Comparison of ENCODE assay signal across 15 mouse cellular contexts in genomic region chr3:68604962-68605361, GRCm38 (mm10).
DNase-seq lines count a peak whose midpoint lies in the region; ATAC-seq and TF ChIP-seq lines count a peak whose summit lies in the region.
"Had no signal": no experiment of that assay in that cellular context is flagged by ENCODE, and none has a peak within 500 bp of the region (broad histone marks: within the 10 kb centered on the region; RNA-seq: fewer than 3 reads in every experiment).

No protein-coding gene starts in this region.

- no peaks in the 10 kb centered on the region for H3K27me3 ChIP-seq in heart, adult 2 months (ENCODE audit: control insufficient read depth, insufficient read depth, low read length)
- H3K27me3 ChIP-seq in forebrain, embryonic 14.5 days (replicated peaks; ENCODE audit: control insufficient read depth, insufficient read depth, low read length), result no peaks in the 10 kb centered on the region
- no peaks in the 10 kb centered on the region for H3K27me3 ChIP-seq in hindbrain, embryonic 14.5 days (ENCODE audit: control insufficient read depth, insufficient read depth, low read length)
- no peaks in the 10 kb centered on the region for H3K27me3 ChIP-seq in neural tube, embryonic 13.5 days
- H3K27me3 ChIP-seq: heart, embryonic 15.5 days; limb, embryonic 13.5 days; liver, embryonic 15.5 days had no signal

- WGBS in heart, adult 2 months, result 84% methylated on average over 10 of the region's 10 CpGs
- 74% methylated on average over 10 of the region's 10 CpGs for WGBS in forebrain, embryonic 14.5 days
- WGBS in hindbrain, embryonic 14.5 days, result 38% methylated on average over 10 of the region's 10 CpGs
- WGBS in neural tube, embryonic 13.5 days, result 42% methylated on average over 10 of the region's 10 CpGs

- peaks cover 2% of the 10 kb centered on the region for H3K79me2 ChIP-seq in heart, adult 2 months (replicated peaks; ENCODE audit: control insufficient read depth, insufficient read depth, low read length)

- no peak overlapping the region for H3K9ac ChIP-seq in heart, adult 2 months (ENCODE audit: low read depth, low read length)
- H3K9ac ChIP-seq in forebrain, embryonic 14.5 days (ENCODE audit: low read length), result no peak overlapping the region
- H3K9ac ChIP-seq in hindbrain, embryonic 14.5 days, result no peak overlapping the region
- H3K9ac ChIP-seq in neural tube, embryonic 13.5 days, result no peak overlapping the region
- H3K9ac ChIP-seq: heart, embryonic 15.5 days; limb, embryonic 13.5 days; liver, embryonic 15.5 days had no signal

- TF ChIP-seq EP300 in heart, adult 2 months (IDR thresholded peaks at IDR 0.05; ENCODE audit: insufficient read depth, low read depth, low read length), result no peak

- H3K9me3 ChIP-seq in forebrain, embryonic 14.5 days (replicated peaks; ENCODE audit: control insufficient read depth, low read length), result no peaks in the 10 kb centered on the region
- no peaks in the 10 kb centered on the region for H3K9me3 ChIP-seq in hindbrain, embryonic 14.5 days (ENCODE audit: control insufficient read depth, low read length)
- no peaks in the 10 kb centered on the region for H3K9me3 ChIP-seq in neural tube, embryonic 13.5 days
- H3K9me3 ChIP-seq: heart, embryonic 15.5 days; limb, embryonic 13.5 days; liver, embryonic 15.5 days had no signal

- intact Hi-C loops in heart, adult 2 months (cut with DNase I), result loop anchor here (5.0 kb wide), 1 partner anchor 43 kb away; no protein-coding TSS in a partner anchor
- intact Hi-C loops in heart, postnatal 14 days (cut with DNase I), result loop anchor here (5.0 kb wide), 1 partner anchor 43 kb away; no protein-coding TSS in a partner anchor

- DNase-seq in heart, adult 2 months, result no peak
- no peak for DNase-seq in heart, postnatal 14 days
- DNase-seq in forebrain, embryonic 14.5 days (ENCODE audit: low spot score), result peak; percentile 48
- no peak for DNase-seq in hindbrain, embryonic 14.5 days (ENCODE audit: low spot score)
- DNase-seq in kidney, postnatal 14 days, result no peak
- DNase-seq: cerebellum, adult 9-10 months; heart, adult 11 months; kidney, adult 9 months; lung, postnatal 10 days; thymus, postnatal 4 days had no signal

- H3K4me3 ChIP-seq in heart, adult 2 months, result no peak overlapping the region
- H3K4me3 ChIP-seq in forebrain, embryonic 14.5 days (ENCODE audit: low read depth, low read length), result no peak overlapping the region
- H3K4me3 ChIP-seq in hindbrain, embryonic 14.5 days (replicated peaks; ENCODE audit: low read length), result no peak overlapping the region
- H3K4me3 ChIP-seq in neural tube, embryonic 13.5 days, result no peak overlapping the region
- H3K4me3 ChIP-seq: heart, embryonic 15.5 days; limb, embryonic 13.5 days; liver, embryonic 15.5 days had no signal

- no peak for TF ChIP-seq CTCF in heart, adult 2 months (IDR thresholded peaks at IDR 0.05)

- no peak for TF ChIP-seq POLR2A in heart, adult 2 months (IDR thresholded peaks at IDR 0.05; ENCODE audit: insufficient read depth, low read depth, low read length)

- peaks cover 10% of the 10 kb centered on the region for H3K4me1 ChIP-seq in heart, adult 2 months (ENCODE audit: control insufficient read depth, insufficient read depth, low read length)
- peaks cover 6% of the 10 kb centered on the region; the same call in 1 of the 2 replicates for H3K4me1 ChIP-seq in forebrain, embryonic 14.5 days (ENCODE audit: control insufficient read depth, insufficient read depth, low read length)
- H3K4me1 ChIP-seq in hindbrain, embryonic 14.5 days (replicated peaks; ENCODE audit: control insufficient read depth, insufficient read depth, low read length), result peaks cover 32% of the 10 kb centered on the region
- H3K4me1 ChIP-seq in neural tube, embryonic 13.5 days (replicated peaks), result peaks cover 58% of the 10 kb centered on the region
- H3K4me1 ChIP-seq: liver, embryonic 15.5 days had no signal

- peak overlapping the region; percentile 75; the same call in 1 of the 2 replicates for H3K27ac ChIP-seq in heart, adult 2 months
- no peak overlapping the region for H3K27ac ChIP-seq in forebrain, embryonic 14.5 days (ENCODE audit: low read depth, low read length)
- H3K27ac ChIP-seq in hindbrain, embryonic 14.5 days, result peak overlapping the region; percentile 49; the same call in 1 of the 2 replicates
- peak overlapping the region; percentile 73; the same call in 1 of the 2 replicates for H3K27ac ChIP-seq in neural tube, embryonic 13.5 days (replicated peaks)
- H3K27ac ChIP-seq: heart, embryonic 15.5 days; limb, embryonic 13.5 days; liver, embryonic 15.5 days had no signal

- ATAC-seq in forebrain, embryonic 14.5 days, result 0 out of 2 replicates have a peak, but pooled peaks have one; percentile 28
- ATAC-seq in hindbrain, embryonic 14.5 days (ENCODE audit: low FRiP score), result 0 out of 2 replicates have a peak, but pooled peaks have one; percentile 41
- ATAC-seq in neural tube, embryonic 13.5 days (ENCODE audit: low read depth), result peak; percentile 68
- no peak for ATAC-seq in megakaryocyte, adult 5-6 weeks (ENCODE audit: poor library complexity, severe bottlenecking)

- peaks cover 31% of the 10 kb centered on the region for H3K36me3 ChIP-seq in heart, adult 2 months (ENCODE audit: control insufficient read depth, insufficient read depth, low read length)
- H3K36me3 ChIP-seq in forebrain, embryonic 14.5 days (ENCODE audit: control insufficient read depth, insufficient read depth, low read length), result 0 out of 2 replicates have a peak, but pooled peaks cover 3% of the 10 kb centered on the region
- H3K36me3 ChIP-seq in hindbrain, embryonic 14.5 days (replicated peaks; ENCODE audit: control insufficient read depth, insufficient read depth), result 0 out of 2 replicates have a peak, but pooled peaks cover 3% of the 10 kb centered on the region
- H3K36me3 ChIP-seq in neural tube, embryonic 13.5 days, result no peaks in the 10 kb centered on the region
- H3K36me3 ChIP-seq: limb, embryonic 13.5 days; liver, embryonic 15.5 days had no signal

- H3K4me2 ChIP-seq in forebrain, embryonic 14.5 days (ENCODE audit: low read length), result no peak overlapping the region
- no peak overlapping the region for H3K4me2 ChIP-seq in hindbrain, embryonic 14.5 days (replicated peaks)
- peak overlapping the region; percentile 18; the same call in 1 of the 2 replicates for H3K4me2 ChIP-seq in neural tube, embryonic 13.5 days
- H3K4me2 ChIP-seq: heart, embryonic 15.5 days; limb, embryonic 13.5 days; liver, embryonic 15.5 days had no signal
